Mouse (Mus musculus): ENCODE results near the gene Tinf2. TPM values are rescaled to one million over a fixed set of nuclear protein-coding genes. Genes with fewer than 3 reads are reported as not detected.
A peak's percentile ranks its signal among the peaks of the same experiment; 100 is the strongest.

The Tinf2 gene
- polyA plus RNA-seq, 1 experiment from 2014 or later, result 24.9 TPM

DNA sequence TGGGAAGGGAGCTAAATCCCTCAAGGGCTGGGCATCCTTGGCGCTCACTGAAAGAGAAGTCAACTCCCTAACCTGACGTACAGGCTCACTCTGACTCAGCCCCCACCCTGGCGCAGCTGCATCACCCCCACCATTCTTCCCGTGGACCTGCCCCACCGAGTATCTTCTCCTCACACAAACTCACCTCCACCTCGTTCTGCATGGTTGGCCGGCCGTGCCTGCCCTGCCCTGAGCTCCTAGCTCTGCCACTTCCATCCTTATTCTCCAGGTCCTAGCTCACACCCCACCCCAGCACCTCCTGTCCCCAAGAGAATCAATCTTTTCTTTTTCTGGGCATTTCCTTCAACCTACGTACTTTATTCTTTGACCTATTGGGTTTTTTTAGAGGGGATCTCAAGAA is 19.5 kb upstream of the Tinf2 start:
- Histone ChIP-seq H3K4me3 (replicated peaks) (no peak overlapping the region), H3K27me3 (replicated peaks) (no peaks in the 10 kb centered on the region), H3K4me2 (no peak overlapping the region), H3K9ac (replicated peaks) (no peak overlapping the region), H3K9me3 (replicated peaks) (no peaks in the 10 kb centered on the region), H3K27ac (replicated peaks) (no peak overlapping the region), H3K36me3 (no peaks in the 10 kb centered on the region), H3K4me1 (no peaks in the 10 kb centered on the region)
- ATAC-seq (ENCODE audit: low FRiP score), result no peak
- WGBS, result 74% methylated on average over 9 of the region's 9 CpGs

DNA sequence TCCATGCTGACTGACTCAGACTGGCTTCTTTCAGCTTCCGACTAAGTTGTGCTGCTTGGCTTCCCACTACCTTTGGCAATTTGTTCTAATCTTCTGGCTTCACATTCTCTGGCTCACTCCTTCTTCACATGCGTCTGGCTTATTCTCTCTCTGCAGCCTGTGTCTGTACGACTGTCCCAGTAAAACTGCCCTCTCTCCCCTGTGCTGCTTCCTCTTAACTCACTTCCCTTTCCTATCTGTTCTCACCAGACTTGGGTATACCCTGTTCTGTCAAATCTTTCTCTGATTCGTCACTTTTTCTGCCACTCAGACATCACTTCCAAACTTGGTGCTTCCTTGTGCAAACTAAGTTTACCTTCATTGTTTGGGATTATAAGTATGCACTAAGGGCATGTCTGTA is 15.6 kb upstream of the Tinf2 start:
- Histone ChIP-seq H3K27ac (replicated peaks) (no peak overlapping the region), H3K4me1 (no peaks in the 10 kb centered on the region), H3K36me3 (no peaks in the 10 kb centered on the region), H3K4me3 (replicated peaks) (no peak overlapping the region), H3K4me2 (no peak overlapping the region), H3K27me3 (replicated peaks) (no peaks in the 10 kb centered on the region), H3K9ac (replicated peaks) (no peak overlapping the region), H3K9me3 (replicated peaks) (no peaks in the 10 kb centered on the region)
- WGBS, result 89% methylated on average over 4 of the region's 4 CpGs
- no peak for ATAC-seq (ENCODE audit: low FRiP score)

DNA sequence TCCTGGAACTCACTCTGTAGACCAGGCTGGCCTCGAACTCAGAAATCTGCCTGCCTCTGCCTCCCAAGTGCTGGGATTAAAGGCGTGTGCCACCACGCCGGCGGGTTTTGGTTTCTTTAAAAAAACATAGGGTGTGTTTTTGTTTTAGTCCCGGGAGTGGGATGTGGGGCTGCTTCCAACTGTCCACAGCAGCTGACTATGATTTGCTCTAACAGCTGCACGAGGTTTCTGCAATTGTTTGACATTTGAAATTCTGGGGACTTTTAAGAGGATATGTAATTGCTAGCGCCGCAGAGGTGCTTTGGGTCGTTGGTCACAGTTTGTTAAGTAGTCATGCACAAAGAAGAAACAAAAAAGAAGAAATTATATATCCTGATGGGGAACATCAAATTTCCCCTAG is 7.8 kb upstream of the Tinf2 start:
- Histone ChIP-seq H3K36me3 (no peaks in the 10 kb centered on the region), H3K4me2 (no peak overlapping the region), H3K4me1 (no peaks in the 10 kb centered on the region), H3K9me3 (replicated peaks) (no peaks in the 10 kb centered on the region), H3K27me3 (replicated peaks) (no peaks in the 10 kb centered on the region), H3K27ac (replicated peaks) (no peak overlapping the region), H3K9ac (replicated peaks) (no peak overlapping the region), H3K4me3 (replicated peaks) (no peak overlapping the region)
- 86% methylated on average over 10 of the region's 10 CpGs for WGBS
- ATAC-seq (ENCODE audit: low FRiP score), result no peak

DNA sequence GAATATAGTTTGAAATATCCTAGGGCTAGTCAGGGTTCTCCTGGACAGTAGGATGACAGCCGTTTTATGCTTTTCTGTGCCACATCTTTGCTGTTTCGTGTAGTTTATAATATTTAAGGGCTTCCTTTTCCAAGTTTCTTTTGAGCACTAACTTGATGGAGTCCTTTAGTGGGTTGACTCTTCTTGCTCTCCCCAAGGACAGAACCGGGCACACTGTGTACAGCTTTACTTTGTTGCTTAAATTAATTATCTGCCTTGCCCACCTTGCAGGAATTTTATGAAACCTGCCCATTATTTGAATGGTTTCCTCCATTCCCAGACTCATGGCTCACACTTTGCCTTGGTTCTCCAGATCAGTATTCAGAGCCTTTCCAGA is 486 bp upstream of the Tinf2 start:
- H3K4me1 ChIP-seq, result peaks cover 15% of the 10 kb centered on the region
- H3K27ac ChIP-seq (replicated peaks), result peak overlapping the region; percentile 82
- no peaks in the 10 kb centered on the region for H3K9me3 ChIP-seq (replicated peaks)
- peaks cover 31% of the 10 kb centered on the region for H3K36me3 ChIP-seq
- no peaks in the 10 kb centered on the region for H3K27me3 ChIP-seq (replicated peaks)
- 10% methylated on average over 3 of the region's 3 CpGs for WGBS
- ATAC-seq (ENCODE audit: low FRiP score), result peak; percentile 31
- peak overlapping the region; percentile 73 for H3K4me3 ChIP-seq (replicated peaks)
- H3K9ac ChIP-seq (replicated peaks), result peak overlapping the region; percentile 66; the same call in 1 of the 2 replicates
- H3K4me2 ChIP-seq, result peak overlapping the region; percentile 94

DNA sequence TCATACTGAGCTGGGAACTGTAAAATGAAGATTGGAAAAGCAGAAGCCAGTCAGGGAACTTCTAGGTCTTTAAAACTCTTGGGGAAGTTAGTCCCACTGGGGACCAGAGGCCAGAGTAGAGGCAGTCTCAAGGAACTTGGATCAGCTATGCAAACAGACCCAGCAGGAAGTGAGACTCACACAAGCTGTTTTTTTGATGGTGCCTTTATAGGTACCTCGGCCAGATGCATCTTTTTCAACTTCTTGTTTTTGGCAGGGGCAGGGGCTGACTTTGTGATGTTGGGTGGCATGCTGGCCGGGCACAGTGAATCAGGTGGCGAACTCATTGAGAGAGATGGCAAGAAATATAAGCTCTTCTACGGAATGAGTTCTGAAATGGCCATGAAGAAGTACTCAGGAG is 4.0 kb downstream of the Tinf2 start:
- H3K36me3 ChIP-seq, result peaks cover 44% of the 10 kb centered on the region
- no peaks in the 10 kb centered on the region for H3K27me3 ChIP-seq (replicated peaks)
- peaks cover 19% of the 10 kb centered on the region for H3K4me1 ChIP-seq
- 91% methylated on average over 4 of the region's 4 CpGs for WGBS
- H3K4me3 ChIP-seq (replicated peaks), result no peak overlapping the region
- no peak overlapping the region for H3K27ac ChIP-seq (replicated peaks)
- no peak overlapping the region for H3K9ac ChIP-seq (replicated peaks)
- no peak overlapping the region for H3K4me2 ChIP-seq
- H3K9me3 ChIP-seq (replicated peaks), result no peaks in the 10 kb centered on the region
- ATAC-seq (ENCODE audit: low FRiP score), result no peak

DNA sequence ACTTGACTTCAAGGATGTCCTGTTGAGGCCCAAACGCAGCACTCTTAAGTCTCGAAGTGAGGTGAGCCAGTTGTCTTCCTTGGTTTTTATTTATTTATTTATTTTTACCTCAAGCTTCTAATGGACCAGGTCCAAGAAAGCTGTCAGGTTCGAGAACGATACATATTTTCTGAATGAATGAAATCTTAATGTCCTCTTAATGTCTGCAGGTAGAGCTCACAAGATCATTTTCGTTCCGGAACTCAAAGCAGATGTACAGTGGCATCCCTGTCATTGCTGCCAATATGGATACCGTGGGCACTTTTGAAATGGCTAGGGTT is 8.9 kb downstream of the Tinf2 start:
- Histone ChIP-seq H3K27me3 (replicated peaks) (no peaks in the 10 kb centered on the region), H3K9ac (replicated peaks) (peak overlapping the region; percentile 58), H3K9me3 (replicated peaks) (no peaks in the 10 kb centered on the region), H3K4me1 (peaks cover 27% of the 10 kb centered on the region), H3K4me3 (replicated peaks) (peak overlapping the region; percentile 92), H3K4me2 (peak overlapping the region; percentile 91), H3K27ac (replicated peaks) (peak overlapping the region; percentile 94; the same call in 1 of the 2 replicates), H3K36me3 (peaks cover 25% of the 10 kb centered on the region)
- no peak for ATAC-seq (ENCODE audit: low FRiP score)
- 83% methylated on average over 7 of the region's 7 CpGs for WGBS

DNA sequence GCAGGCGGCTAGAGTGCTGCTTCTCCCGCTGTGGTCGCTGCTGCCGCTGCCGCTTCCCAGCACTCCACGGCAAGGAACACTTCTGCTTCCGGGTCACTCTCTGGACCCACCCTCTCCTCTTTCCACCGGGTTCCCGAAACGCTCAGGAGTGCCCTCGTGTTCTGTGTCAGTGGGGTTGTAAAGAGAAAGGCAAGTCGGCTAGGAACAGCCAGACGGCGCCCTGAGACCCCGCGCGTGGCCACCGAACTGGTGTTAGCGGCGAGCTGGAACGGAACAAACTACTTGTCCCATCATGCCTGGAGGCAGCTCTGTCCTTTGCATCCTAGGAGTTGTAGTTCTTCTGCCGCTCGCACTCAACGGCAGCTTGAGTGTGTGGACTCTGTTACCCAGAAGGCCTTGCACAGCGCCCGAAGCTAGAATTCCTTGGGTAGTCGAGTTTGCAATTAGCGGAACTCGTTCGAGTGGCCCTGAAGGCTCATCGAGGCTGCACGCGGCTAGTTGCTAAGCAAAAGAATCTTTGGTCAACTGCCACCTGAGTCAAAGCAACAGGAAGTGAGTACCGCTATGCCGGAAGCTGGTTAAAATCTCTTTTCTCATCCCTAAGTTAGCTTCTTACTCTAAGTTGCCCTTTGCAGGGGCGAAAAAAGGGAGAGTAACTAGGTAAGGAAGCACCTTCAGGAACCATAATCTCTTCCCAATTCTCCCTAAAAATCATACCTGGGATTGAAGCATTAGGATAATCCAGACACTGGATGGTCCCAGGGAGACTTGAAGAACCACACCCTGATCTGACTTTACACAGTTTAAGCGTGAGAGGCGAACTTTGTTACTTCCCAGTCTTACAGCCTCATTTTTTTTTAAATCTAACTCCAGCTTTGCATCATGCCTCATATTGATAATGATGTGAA is 9.5 kb downstream of the Tinf2 start, which contains the start of the genes Gmpr2 and Nedd8:
Gene Gmpr2 (plus strand): TSS at position 109 of the 908 bp plus-strand sequence.
Gene Nedd8 (minus strand): TSS at position 292 of the 908 bp plus-strand sequence.
- Histone ChIP-seq H3K36me3 (peaks cover 19% of the 10 kb centered on the region), H3K27ac (replicated peaks) (peak within 1 kb of the TSS; percentile 94), H3K27me3 (replicated peaks) (no peaks in the 10 kb centered on the region), H3K4me2 (peak within 1 kb of the TSS; percentile 91), H3K9ac (replicated peaks) (peak within 1 kb of the TSS; percentile 70), H3K4me3 (replicated peaks) (peak within 1 kb of the TSS; percentile 92), H3K9me3 (replicated peaks) (no peaks in the 10 kb centered on the region), H3K4me1 (peaks cover 27% of the 10 kb centered on the region)
- peak; percentile 97 for ATAC-seq (ENCODE audit: low FRiP score)
- under 1% methylated on average over 38 of the region's 38 CpGs for WGBS

DNA sequence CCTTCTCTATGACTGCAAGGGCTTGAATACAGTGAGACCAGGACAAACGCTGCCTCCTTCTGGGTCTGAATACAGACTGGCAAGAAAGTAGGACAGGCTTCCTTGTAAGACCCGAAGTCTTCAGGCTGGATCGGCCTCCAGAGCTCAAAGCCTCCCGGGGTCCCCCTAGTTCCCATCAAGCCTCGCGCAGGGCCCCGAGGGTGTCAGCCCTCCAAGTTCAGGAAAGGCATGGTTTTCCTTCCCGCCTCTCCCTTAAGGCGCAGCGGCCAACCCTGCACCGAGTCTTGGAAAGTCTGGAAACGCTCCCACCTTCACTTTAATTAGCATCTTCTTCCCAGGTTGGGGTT is 10.2 kb downstream of the Tinf2 start:
- Histone ChIP-seq H3K4me2 (peak overlapping the region; percentile 91), H3K4me3 (replicated peaks) (peak overlapping the region; percentile 92), H3K27ac (replicated peaks) (peak overlapping the region; percentile 94), H3K4me1 (peaks cover 27% of the 10 kb centered on the region), H3K9ac (replicated peaks) (peak overlapping the region; percentile 70), H3K9me3 (replicated peaks) (no peaks in the 10 kb centered on the region), H3K27me3 (replicated peaks) (no peaks in the 10 kb centered on the region), H3K36me3 (peaks cover 16% of the 10 kb centered on the region)
- ATAC-seq (ENCODE audit: low FRiP score), result peak; percentile 75
- 0% methylated on average over 12 of the region's 12 CpGs for WGBS

DNA sequence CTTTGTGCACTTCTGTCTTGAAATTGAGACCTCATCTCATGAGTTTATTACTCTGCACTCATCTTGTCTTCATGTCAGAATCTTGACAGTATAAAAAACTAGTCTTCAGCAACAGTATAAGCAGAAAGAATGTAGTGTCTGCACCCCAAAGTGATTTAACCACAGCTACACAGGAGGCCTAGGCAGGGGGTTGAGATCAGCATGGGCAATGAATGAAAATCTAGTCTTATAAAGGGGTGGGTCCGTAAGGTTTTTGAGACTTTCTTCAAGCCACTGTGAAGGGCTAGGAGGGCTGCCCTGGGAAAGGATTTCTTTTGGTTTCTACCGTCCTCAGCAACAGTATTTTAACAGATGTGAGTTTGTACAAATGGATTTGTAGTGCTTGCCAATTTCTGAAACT is 21.0 kb downstream of the Tinf2 start:
- Histone ChIP-seq H3K9ac (replicated peaks) (no peak overlapping the region), H3K4me3 (replicated peaks) (peak overlapping the region; percentile 56), H3K36me3 (peaks cover 34% of the 10 kb centered on the region), H3K27ac (replicated peaks) (no peak overlapping the region), H3K4me1 (peaks cover 16% of the 10 kb centered on the region), H3K9me3 (replicated peaks) (no peaks in the 10 kb centered on the region), H3K4me2 (peak overlapping the region; percentile 61), H3K27me3 (replicated peaks) (no peaks in the 10 kb centered on the region)
- peak; percentile 22; the same call in 1 of the 2 replicates for ATAC-seq (ENCODE audit: low FRiP score)
- WGBS, result 57% methylated on average over 2 of the region's 2 CpGs

DNA sequence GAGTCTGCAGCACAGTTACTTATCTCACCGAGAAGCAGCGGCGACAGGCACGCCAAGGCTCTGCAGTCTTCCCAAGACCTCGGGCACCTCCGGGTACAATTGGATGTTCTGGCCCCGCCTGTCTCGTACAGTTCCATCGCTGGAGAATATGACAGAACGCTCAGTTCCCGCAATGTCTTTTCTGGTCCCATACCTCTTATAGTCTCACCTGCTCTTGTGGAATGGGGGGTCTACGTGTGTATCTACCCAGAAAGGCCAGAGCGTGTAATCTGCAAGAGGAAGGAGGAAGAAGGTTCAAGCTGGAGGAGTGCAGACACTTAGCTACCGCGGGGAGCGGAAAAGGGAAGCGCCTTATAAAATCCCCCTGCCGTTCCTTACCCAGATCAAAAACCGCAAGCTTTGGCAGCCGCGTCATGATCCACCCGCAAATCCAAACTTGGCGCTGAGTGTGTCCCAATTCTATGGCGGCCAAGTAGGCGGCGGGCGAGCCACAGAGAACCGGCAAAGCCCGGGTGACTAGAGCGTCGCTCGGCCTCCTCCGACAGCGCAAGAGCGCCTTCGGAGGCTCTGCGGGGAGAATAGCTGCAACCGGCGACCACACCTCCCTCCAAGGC is 21.6 kb downstream of the Tinf2 start, which contains the start of gene Mdp1:
Gene Mdp1 (minus strand): TSS at position 549 of the 614 bp plus-strand sequence.
- Histone ChIP-seq H3K27ac (replicated peaks) (peak within 1 kb of the TSS; percentile 79), H3K4me2 (peak within 1 kb of the TSS; percentile 61), H3K36me3 (peaks cover 34% of the 10 kb centered on the region), H3K4me1 (peaks cover 16% of the 10 kb centered on the region), H3K27me3 (replicated peaks) (no peaks in the 10 kb centered on the region), H3K9ac (replicated peaks) (peak within 1 kb of the TSS; percentile 58), H3K9me3 (replicated peaks) (no peaks in the 10 kb centered on the region), H3K4me3 (replicated peaks) (peak within 1 kb of the TSS; percentile 56)
- peak; percentile 96 for ATAC-seq (ENCODE audit: low FRiP score)
- WGBS, result under 1% methylated on average over 39 of the region's 39 CpGs

DNA sequence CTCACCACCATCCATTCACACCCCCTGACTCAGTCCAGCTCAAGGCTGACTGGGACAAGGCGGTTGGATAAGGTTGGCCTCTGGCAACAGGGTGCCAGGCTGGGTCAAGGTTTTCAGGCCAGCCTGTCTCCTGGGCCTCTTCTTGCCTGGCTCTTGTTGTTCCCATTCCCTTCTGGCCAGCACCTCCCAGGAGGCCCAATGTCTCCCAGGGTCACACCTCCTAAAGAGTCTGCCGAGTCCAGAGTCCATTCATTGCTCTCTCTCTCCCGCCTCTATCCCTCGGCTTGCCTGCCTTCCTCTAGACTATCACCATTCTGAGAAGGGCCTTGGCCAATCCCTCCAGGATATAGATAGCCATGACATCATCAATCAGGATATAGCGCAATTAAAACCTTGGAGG is 23.6 kb downstream of the Tinf2 start:
- Histone ChIP-seq H3K4me1 (peaks cover 16% of the 10 kb centered on the region), H3K36me3 (peaks cover 24% of the 10 kb centered on the region), H3K9ac (replicated peaks) (no peak overlapping the region), H3K9me3 (replicated peaks) (no peaks in the 10 kb centered on the region), H3K27ac (replicated peaks) (no peak overlapping the region), H3K4me2 (no peak overlapping the region), H3K27me3 (replicated peaks) (no peaks in the 10 kb centered on the region), H3K4me3 (replicated peaks) (no peak overlapping the region)
- no peak for ATAC-seq (ENCODE audit: low FRiP score)
- WGBS, result 94% methylated on average over 5 of the region's 5 CpGs

DNA sequence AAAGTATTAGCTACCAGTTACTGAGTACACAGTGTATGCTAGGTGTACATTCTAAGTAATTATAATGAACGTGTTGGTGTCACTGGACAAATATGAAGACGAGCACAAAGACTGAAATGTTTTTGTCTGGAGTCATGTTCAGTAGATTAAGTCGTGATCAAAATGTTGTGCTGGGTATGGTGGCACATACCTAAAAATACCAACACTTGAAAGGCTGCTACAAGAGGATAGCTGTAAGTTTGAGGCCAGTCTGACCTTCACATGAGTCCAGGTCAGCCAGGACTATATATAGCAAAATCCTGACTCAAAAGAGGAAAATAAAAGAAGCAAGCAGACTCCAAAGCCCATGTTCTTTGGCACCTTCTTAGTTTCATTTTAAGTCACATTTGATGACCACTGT is 24.7 kb downstream of the Tinf2 start:
- no peak overlapping the region for H3K4me2 ChIP-seq
- H3K27ac ChIP-seq (replicated peaks), result no peak overlapping the region
- H3K4me3 ChIP-seq (replicated peaks), result no peak overlapping the region
- peaks cover 16% of the 10 kb centered on the region for H3K4me1 ChIP-seq
- H3K36me3 ChIP-seq, result peaks cover 15% of the 10 kb centered on the region
- ATAC-seq (ENCODE audit: low FRiP score), result no peak
- WGBS, result 87% methylated on average over 3 of the region's 3 CpGs
- no peak overlapping the region for H3K9ac ChIP-seq (replicated peaks)
- H3K9me3 ChIP-seq (replicated peaks), result no peaks in the 10 kb centered on the region
- no peaks in the 10 kb centered on the region for H3K27me3 ChIP-seq (replicated peaks)
